Mouse (Mus musculus) cerebellum, postnatal 36 days (tissue): ENCODE measurements around the gene Suclg2.
A peak's percentile ranks its signal among the peaks of the same experiment; 100 is the strongest.

Source experiments
- DNase-seq, 2 experiments: peaks; one replicate each; pipeline ENCODE4 v3.0.0; 2021 to 2022; ENCODE audit warnings: mixed read lengths in 2 of 2

Gene Suclg2

DNA sequence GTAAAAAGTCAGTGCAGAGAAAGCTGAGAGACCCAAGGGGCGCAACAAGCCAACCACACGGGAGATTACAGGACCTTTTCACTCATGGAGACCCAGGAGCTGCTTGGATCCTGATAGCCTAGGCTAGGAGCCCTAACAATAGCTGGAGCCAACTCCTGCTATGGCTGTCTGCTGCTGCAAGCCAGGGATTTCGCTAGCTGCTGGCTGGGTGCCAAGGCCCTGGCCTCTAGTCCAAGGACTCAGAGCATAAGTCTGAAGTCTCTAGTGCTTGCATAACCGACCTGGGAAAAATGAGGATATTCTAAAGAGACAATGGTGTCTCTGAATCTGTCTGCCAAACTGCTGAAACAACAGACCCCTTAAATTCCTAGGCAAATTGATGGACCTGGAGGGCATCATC lies 273.6 kb downstream of the Suclg2 start:
- peak; percentile 52 to 69 for DNase-seq
